In genomic region chr5:53268095-53268692, GRCm38 (mm10) we compare ENCODE assay signal across 9 mouse cellular contexts. TPM values are rescaled to one million over a fixed set of nuclear protein-coding genes. Genes with fewer than 3 reads are reported as not detected.
DNase-seq lines count a peak whose midpoint lies in the region; ATAC-seq and TF ChIP-seq lines count a peak whose summit lies in the region.
"Had no signal": no experiment of that assay in that cellular context is flagged by ENCODE, and none has a peak within 500 bp of the region (broad histone marks: within the 10 kb centered on the region; RNA-seq: fewer than 3 reads in every experiment).

No protein-coding gene starts in this region.

- ATAC-seq in hindbrain, embryonic 11.5 days (ENCODE audit: low FRiP score), result no peak
- ATAC-seq in hindbrain, embryonic 16.5 days, result no peak
- ATAC-seq in embryonic facial prominence, embryonic 14.5 days (ENCODE audit: low read depth), result no peak
- ATAC-seq in hindbrain, embryonic 15.5 days (ENCODE audit: low FRiP score, low read depth), result no peak
- no peak for ATAC-seq in megakaryocyte progenitor cell, adult 5-6 weeks (replicated peaks; ENCODE audit: poor library complexity)
- ATAC-seq: Patski had no signal

- H3K4me1 ChIP-seq in hindbrain, embryonic 11.5 days (replicated peaks; ENCODE audit: control insufficient read depth, insufficient read depth, low read length), result no peaks in the 10 kb centered on the region; the same call in 1 of the 2 replicates
- H3K4me1 ChIP-seq in hindbrain, embryonic 16.5 days (ENCODE audit: control insufficient read depth, insufficient read depth, low read depth, low read length), result peaks cover 2% of the 10 kb centered on the region
- H3K4me1 ChIP-seq in ES-Bruce4 (ENCODE audit: control insufficient read depth, insufficient read depth, low read length), result peaks cover 1% of the 10 kb centered on the region
- peaks cover 5% of the 10 kb centered on the region; the same call in 1 of the 2 replicates for H3K4me1 ChIP-seq in embryonic facial prominence, embryonic 14.5 days (ENCODE audit: control insufficient read depth, insufficient read depth, low read length)
- H3K4me1 ChIP-seq in hindbrain, embryonic 15.5 days (replicated peaks), result peaks cover 14% of the 10 kb centered on the region

- WGBS in hindbrain, embryonic 11.5 days, result 72% methylated on average over 6 of the region's 6 CpGs
- WGBS in hindbrain, embryonic 16.5 days, result 70% methylated on average over 6 of the region's 6 CpGs
- 43% methylated on average over 6 of the region's 6 CpGs for WGBS in embryonic facial prominence, embryonic 14.5 days
- WGBS in hindbrain, embryonic 15.5 days, result 66% methylated on average over 6 of the region's 6 CpGs

- no peak overlapping the region for H3K27ac ChIP-seq in hindbrain, embryonic 11.5 days (ENCODE audit: low read depth, low read length)
- no peak overlapping the region for H3K27ac ChIP-seq in hindbrain, embryonic 16.5 days (ENCODE audit: low read depth, low read length)
- no peak overlapping the region for H3K27ac ChIP-seq in ES-Bruce4 (ENCODE audit: insufficient read depth, low read length)
- H3K27ac ChIP-seq in embryonic facial prominence, embryonic 14.5 days (replicated peaks; ENCODE audit: low read depth, low read length), result no peak overlapping the region; the same call in 1 of the 2 replicates
- no peak overlapping the region for H3K27ac ChIP-seq in hindbrain, embryonic 15.5 days (replicated peaks)

- H3K9ac ChIP-seq in hindbrain, embryonic 11.5 days (ENCODE audit: low read depth, low read length), result peak overlapping the region; percentile 12; the same call in 1 of the 2 replicates
- H3K9ac ChIP-seq in hindbrain, embryonic 16.5 days (ENCODE audit: low read depth, low read length), result no peak overlapping the region
- H3K9ac ChIP-seq in ES-Bruce4 (ENCODE audit: low read depth, poor library complexity, severe bottlenecking), result peak overlapping the region; percentile 74; the same call in 1 of the 2 replicates
- no peak overlapping the region for H3K9ac ChIP-seq in embryonic facial prominence, embryonic 14.5 days (ENCODE audit: low read depth, low read length)
- H3K9ac ChIP-seq in hindbrain, embryonic 15.5 days, result no peak overlapping the region

- H3K4me2 ChIP-seq in hindbrain, embryonic 11.5 days (replicated peaks; ENCODE audit: low read depth, low read length), result no peak overlapping the region
- no peak overlapping the region for H3K4me2 ChIP-seq in hindbrain, embryonic 16.5 days (ENCODE audit: low read length)
- H3K4me2 ChIP-seq in embryonic facial prominence, embryonic 14.5 days (ENCODE audit: low read depth, low read length), result no peak overlapping the region
- H3K4me2 ChIP-seq in hindbrain, embryonic 15.5 days, result peak overlapping the region; percentile 69

- TF ChIP-seq POLR2A in ES-Bruce4 (IDR thresholded peaks at IDR 0.05; ENCODE audit: insufficient read depth, low read length), result no peak

- DNase-seq in hindbrain, embryonic 11.5 days (ENCODE audit: low spot score), result no peak
- peak; percentile 53 for DNase-seq in embryonic facial prominence, embryonic 14.5 days (ENCODE audit: low spot score)
- no peak for DNase-seq in T-cell, adult 2 months (ENCODE audit: low spot score)
- no peak for DNase-seq in urinary bladder, postnatal 4 days (ENCODE audit: low spot score in 2 of 2)

- H3K4me3 ChIP-seq in hindbrain, embryonic 11.5 days (ENCODE audit: low read depth, low read length), result no peak overlapping the region
- H3K4me3 ChIP-seq in hindbrain, embryonic 16.5 days (ENCODE audit: low read length), result no peak overlapping the region
- H3K4me3 ChIP-seq in ES-Bruce4 (ENCODE audit: low read depth, low read length), result no peak overlapping the region
- no peak overlapping the region for H3K4me3 ChIP-seq in embryonic facial prominence, embryonic 14.5 days (ENCODE audit: low read depth, low read length)
- no peak overlapping the region for H3K4me3 ChIP-seq in hindbrain, embryonic 15.5 days

- no peak for TF ChIP-seq EP300 in ES-Bruce4 (IDR thresholded peaks at IDR 0.05; ENCODE audit: insufficient read depth, low read depth, low read length)

- no peaks in the 10 kb centered on the region for H3K27me3 ChIP-seq in hindbrain, embryonic 11.5 days (ENCODE audit: control insufficient read depth, insufficient read depth, low read length)
- no peaks in the 10 kb centered on the region for H3K27me3 ChIP-seq in hindbrain, embryonic 16.5 days (replicated peaks; ENCODE audit: control insufficient read depth, insufficient read depth, low read length)
- no peaks in the 10 kb centered on the region for H3K27me3 ChIP-seq in ES-Bruce4 (ENCODE audit: control insufficient read depth, insufficient read depth, low read length, poor library complexity, severe bottlenecking)
- no peaks in the 10 kb centered on the region for H3K27me3 ChIP-seq in embryonic facial prominence, embryonic 14.5 days (replicated peaks; ENCODE audit: control insufficient read depth, insufficient read depth, low read length)
- no peaks in the 10 kb centered on the region for H3K27me3 ChIP-seq in hindbrain, embryonic 15.5 days
- H3K27me3 ChIP-seq: Patski had no signal

- no peak for TF ChIP-seq CTCF in ES-Bruce4 (IDR thresholded peaks at IDR 0.05; ENCODE audit: low read depth, low read length)

- no peaks in the 10 kb centered on the region for H3K9me3 ChIP-seq in hindbrain, embryonic 11.5 days (ENCODE audit: control insufficient read depth, low read length)
- no peaks in the 10 kb centered on the region for H3K9me3 ChIP-seq in hindbrain, embryonic 16.5 days (ENCODE audit: control insufficient read depth, low read length)
- H3K9me3 ChIP-seq in ES-Bruce4 (replicated peaks; ENCODE audit: control insufficient read depth, insufficient read depth, low read length, poor library complexity, severe bottlenecking), result no peaks in the 10 kb centered on the region
- H3K9me3 ChIP-seq in embryonic facial prominence, embryonic 14.5 days (ENCODE audit: control insufficient read depth, low read length), result no peaks in the 10 kb centered on the region
- H3K9me3 ChIP-seq in hindbrain, embryonic 15.5 days, result no peaks in the 10 kb centered on the region

- no peaks in the 10 kb centered on the region for H3K36me3 ChIP-seq in hindbrain, embryonic 11.5 days (ENCODE audit: control insufficient read depth, insufficient read depth, low read length)
- H3K36me3 ChIP-seq in hindbrain, embryonic 16.5 days (ENCODE audit: control insufficient read depth, insufficient read depth, low read length), result no peaks in the 10 kb centered on the region
- no peaks in the 10 kb centered on the region for H3K36me3 ChIP-seq in ES-Bruce4 (ENCODE audit: control insufficient read depth, insufficient read depth, low read length, poor library complexity, severe bottlenecking)
- H3K36me3 ChIP-seq in embryonic facial prominence, embryonic 14.5 days (ENCODE audit: control insufficient read depth, insufficient read depth, low read length), result no peaks in the 10 kb centered on the region
- no peaks in the 10 kb centered on the region for H3K36me3 ChIP-seq in hindbrain, embryonic 15.5 days

RNA-seq across cellular contexts. Expression of gene Smim20, which starts 1.3 kb away (rescaled TPM):
- polyA plus RNA-seq in hindbrain, embryonic 11.5 days (2014; fragmentation: Nextera tagmentation; extraction: Ambion mirVana), result 66.3 and 69.2 TPM in 2 replicates
- 70.9 and 80.1 TPM in 2 replicates for polyA plus RNA-seq in hindbrain, embryonic 16.5 days (2015; fragmentation: Nextera tagmentation; extraction: Ambion mirVana)
- 20.0 and 33.1 TPM in 2 replicates for polyA plus RNA-seq in ES-Bruce4 (2011; ENCODE audit: insufficient read depth, insufficient read length, low read depth, missing spikeins)
- 96.7 and 104 TPM in 2 replicates for polyA plus RNA-seq in embryonic facial prominence, embryonic 14.5 days (2014; fragmentation: Nextera tagmentation; extraction: Ambion mirVana)
- 72.9 and 79.5 TPM in 2 replicates for polyA plus RNA-seq in hindbrain, embryonic 15.5 days (2015; fragmentation: Nextera tagmentation; extraction: Ambion mirVana)
- 62.7 and 65.7 TPM in 2 replicates for total RNA-seq in megakaryocyte progenitor cell, adult 5-6 weeks (2015)
- 46.7 and 56.9 TPM in 2 replicates for total RNA-seq in megakaryocyte progenitor cell, adult 5-6 weeks (2017)

RNA-seq across cellular contexts. Expression of gene Sel1l3, which starts 54.5 kb away (rescaled TPM):
- 2.7 and 3.7 TPM in 2 replicates for polyA plus RNA-seq in hindbrain, embryonic 11.5 days (2014; fragmentation: Nextera tagmentation; extraction: Ambion mirVana)
- 5.6 and 6.2 TPM in 2 replicates for polyA plus RNA-seq in hindbrain, embryonic 16.5 days (2015; fragmentation: Nextera tagmentation; extraction: Ambion mirVana)
- 6.1 and 6.2 TPM in 2 replicates for polyA plus RNA-seq in ES-Bruce4 (2011; ENCODE audit: insufficient read depth, insufficient read length, low read depth, missing spikeins)
- polyA plus RNA-seq in embryonic facial prominence, embryonic 14.5 days (2014; fragmentation: Nextera tagmentation; extraction: Ambion mirVana), result 5.9 and 6.9 TPM in 2 replicates
- polyA plus RNA-seq in hindbrain, embryonic 15.5 days (2015; fragmentation: Nextera tagmentation; extraction: Ambion mirVana), result 6.3 and 6.9 TPM in 2 replicates
- total RNA-seq in megakaryocyte progenitor cell, adult 5-6 weeks (2015), result not detected in 2 replicates
- total RNA-seq in megakaryocyte progenitor cell, adult 5-6 weeks (2017), result 0.03 TPM in 1 of 2 replicates, not detected in the other

Comparison
In these comparisons a context has a peak if more than half of its experiments do, and no peak if none do; other contexts are left out.
1. H3K9ac ChIP-seq: peak in hindbrain, embryonic 11.5 days (single experiment) and ES-Bruce4 (single experiment); none in hindbrain, embryonic 16.5 days (single experiment), embryonic facial prominence, embryonic 14.5 days (single experiment) and hindbrain, embryonic 15.5 days (single experiment).